Mouse (Mus musculus) CH12.LX (cell line): ENCODE data around the gene Prkce. TPM values are rescaled to one million over a fixed set of nuclear protein-coding genes. Genes with fewer than 3 reads are reported as not detected.

Experiments used
- DNase-seq: peaks from one replicate; pipeline ENCODE4 v3.0.0-alpha.2; 2013; ENCODE audit errors: extremely low read depth
- H3K27ac ChIP-seq: 2 replicates; pipeline ENCODE4 v1.5.1; 2012; ENCODE audit warnings: low read depth, mild to moderate bottlenecking, control low read depth, moderate library complexity; ENCODE audit not compliant: insufficient read depth
- H3K27me3 ChIP-seq: replicated peaks from 2 replicates; pipeline ENCODE3; 2012; ENCODE audit warnings: inconsistent platforms
- H3K36me3 ChIP-seq, 2 experiments: replicated peaks in 1 of 2; 2 replicates each; pipeline versions ENCODE3 to v1.6.1; 2012; ENCODE audit warnings: inconsistent platforms in 1 of 2, low read length in 1 of 2, mild to moderate bottlenecking in 1 of 2, mixed read lengths in 1 of 2, moderate library complexity in 1 of 2; ENCODE audit not compliant: control insufficient read depth in 1 of 2, insufficient read depth in 1 of 2
- H3K4me1 ChIP-seq, 2 experiments: 2 replicates each; pipeline ENCODE4 v1.6.1; 2012; ENCODE audit warnings: inconsistent platforms in 1 of 2, moderate library complexity in 1 of 2; ENCODE audit not compliant: insufficient read depth in 2 of 2, control insufficient read depth in 1 of 2
- H3K4me2 ChIP-seq: 2 replicates; pipeline ENCODE4 v1.6.1; 2012; ENCODE audit warnings: low read depth, mild to moderate bottlenecking, control low read depth; ENCODE audit not compliant: poor library complexity, insufficient read depth, severe bottlenecking
- H3K4me3 ChIP-seq, 3 experiments: fragments of 150-350 bp in 1 of 3; sonication (generic) in 1 of 3; replicated peaks in 1 of 3; 2 replicates each; pipeline versions ENCODE3 to v1.5.1; 2011 to 2012; ENCODE audit warnings: low read depth in 2 of 3, low read length in 2 of 3, mild to moderate bottlenecking in 2 of 3, moderate library complexity in 2 of 3, control low read depth in 1 of 3, improper control_type of control experiment in 1 of 3, inconsistent platforms in 1 of 3, mixed read lengths in 1 of 3; ENCODE audit not compliant: poor library complexity in 1 of 3
- H3K79me2 ChIP-seq: replicated peaks from 2 replicates; pipeline ENCODE4 v1.6.1; 2012; ENCODE audit warnings: mild to moderate bottlenecking, moderate library complexity; ENCODE audit not compliant: control insufficient read depth, poor library complexity, insufficient read depth, severe bottlenecking; ENCODE audit errors: extremely low read depth
- H3K9ac ChIP-seq: 2 replicates; pipeline ENCODE4 v1.6.1; 2012; ENCODE audit warnings: low read depth, mild to moderate bottlenecking, control low read depth, moderate library complexity; ENCODE audit not compliant: insufficient read depth
- H3K9me3 ChIP-seq: replicated peaks from 2 replicates; pipeline ENCODE3; 2012; ENCODE audit warnings: low read length, inconsistent platforms, mixed read lengths
- ELF1 ChIP-seq: IDR thresholded peaks from 2 replicates; pipeline ENCODE4 v1.6.1; 2014; ENCODE audit warnings: low read depth, mild to moderate bottlenecking, inconsistent platforms, low read length, improper control_type of control experiment
- ETS1 ChIP-seq: conservative IDR thresholded peaks from 2 replicates; pipeline ENCODE4 v1.6.1; 2012; ENCODE audit warnings: low read depth, mild to moderate bottlenecking, inconsistent platforms, low read length, improper control_type of control experiment, moderate library complexity
- HCFC1 ChIP-seq: IDR thresholded peaks from 2 replicates; pipeline ENCODE4 v1.6.1; 2012; ENCODE audit warnings: low read depth, mild to moderate bottlenecking, inconsistent platforms, low read length, improper control_type of control experiment
- JUND ChIP-seq: conservative IDR thresholded peaks from 2 replicates; pipeline ENCODE4 v1.6.1; 2011; ENCODE audit warnings: low read depth, low read length, improper control_type of control experiment
- KAT2A ChIP-seq: IDR thresholded peaks from 2 replicates; pipeline ENCODE4 v1.6.1; 2012; ENCODE audit warnings: low read length, improper control_type of control experiment, inconsistent platforms; ENCODE audit not compliant: insufficient replicate concordance
- MAFK ChIP-seq: IDR thresholded peaks from 2 replicates; pipeline ENCODE4 v1.6.1; 2011; ENCODE audit warnings: low read length, improper control_type of control experiment; ENCODE audit not compliant: insufficient replicate concordance
- MAZ ChIP-seq: IDR thresholded peaks from 2 replicates; pipeline ENCODE4 v1.6.1; 2012; ENCODE audit warnings: low read depth, mild to moderate bottlenecking, inconsistent platforms, low read length, improper control_type of control experiment, moderate library complexity
- NELFE ChIP-seq: IDR thresholded peaks from 2 replicates; pipeline ENCODE4 v1.6.1; 2011; ENCODE audit warnings: low read depth, low read length, improper control_type of control experiment
- PAX5 ChIP-seq: IDR thresholded peaks from 2 replicates; pipeline ENCODE4 v1.6.1; 2012; ENCODE audit warnings: low read length, inconsistent platforms, mixed read lengths
- POLR2A ChIP-seq: IDR thresholded peaks from 2 replicates; pipeline ENCODE4 v1.6.1; 2011; ENCODE audit warnings: low read depth, mild to moderate bottlenecking, improper control_type of control experiment, low read length
- POLR2AphosphoS2 ChIP-seq: IDR thresholded peaks from 2 replicates; pipeline ENCODE4 v1.6.1; 2011; ENCODE audit warnings: low read depth, low read length, improper control_type of control experiment
- RAD21 ChIP-seq: IDR thresholded peaks from 2 replicates; pipeline ENCODE4 v1.6.1; 2011; ENCODE audit warnings: low read depth, mild to moderate bottlenecking, low read length, improper control_type of control experiment, moderate library complexity
- SMC3 ChIP-seq: IDR thresholded peaks from 2 replicates; pipeline ENCODE4 v1.6.1; 2011; ENCODE audit warnings: low read depth, low read length, improper control_type of control experiment
- TCF12 ChIP-seq: IDR thresholded peaks from 2 replicates; pipeline ENCODE4 v1.6.1; 2014; ENCODE audit warnings: low read depth, mild to moderate bottlenecking, inconsistent platforms, low read length, improper control_type of control experiment
- UBTF ChIP-seq: IDR thresholded peaks from 2 replicates; pipeline ENCODE4 v1.6.1; 2012; ENCODE audit warnings: low read depth, mild to moderate bottlenecking, inconsistent platforms, low read length, improper control_type of control experiment, moderate library complexity
- USF2 ChIP-seq: conservative IDR thresholded peaks from 2 replicates; pipeline ENCODE4 v1.6.1; 2011; ENCODE audit warnings: low read depth, low read length, improper control_type of control experiment
- ZNF384 ChIP-seq: IDR thresholded peaks from 2 replicates; pipeline ENCODE4 v1.6.1; 2012; ENCODE audit warnings: low read depth, low read length, improper control_type of control experiment, inconsistent platforms
- dilution Hi-C: fragments of 300-500 bp; cut with MboI; formaldehyde crosslinking; loops from 2 replicates; pipeline ENCODE4 v1.14.3; 2020; ENCODE audit warnings: low sequenced_read_pairs; ENCODE audit not compliant: extremely low pct_unique_long_range_greater_than_20kb, extremely low pct_ligation_motif_present
- in situ Hi-C: fragments of 300-500 bp; cut with MboI; formaldehyde crosslinking; loops from 3 replicates; pipeline ENCODE4 v1.14.3; 2019; ENCODE audit warnings: low sequenced_read_pairs, low pct_ligation_motif_present, low pct_unique_long_range_greater_than_20kb, mixed read lengths
- polyA plus RNA-seq: library from polyadenylated mRNA; unstranded; fragments of >175 nt; gene quantifications from 2 replicates; pipeline ENCODE4 v1.2.1, GENCODE M21; 2012; ENCODE audit warnings: low read depth; ENCODE audit not compliant: insufficient read length
- total RNA-seq, 2 experiments: library from RNA; depleted of rRNA; stranded (reverse); fragments of 300-350 nt in 1 of 2; fragments of >200 nt in 1 of 2; gene quantifications; 2 replicates each; pipeline ENCODE4 v1.2.3; 2012 to 2014

Gene Prkce
- total and polyA plus RNA-seq, 3 experiments, result 4.1 to 13.2 (median 11.4) TPM

GRCm38 (mm10) chr17:86231741-86232179 lies 64.2 kb downstream of the Prkce start:
- TF ChIP-seq ETS1 (no peak), KAT2A (no peak), TCF12 (no peak), ELF1 (no peak), POLR2A (no peak), UBTF (no peak), HCFC1 (no peak), JUND (no peak), PAX5 (no peak), USF2 (no peak), MAFK (no peak)
- Histone ChIP-seq H3K27me3 (no peaks in the 10 kb centered on the region), H3K4me1 (peaks cover 20 to 37% of the 10 kb centered on the region in 2 experiments), H3K9me3 (peaks cover 3% of the 10 kb centered on the region), H3K79me2 (no peaks in the 10 kb centered on the region; the same call in 1 of the 2 replicates), H3K4me2 (no peak overlapping the region), H3K4me3 (no peak overlapping the region), H3K36me3 (peaks cover 3 to 58% of the 10 kb centered on the region in 2 experiments), H3K9ac (no peak overlapping the region), H3K27ac (no peak overlapping the region)
- in situ Hi-C loops, result no loop called here
- dilution Hi-C loops, result no loop called here
- DNase-seq, result no peak

- no peak overlapping the region for H3K4me2 ChIP-seq
- no peak overlapping the region for H3K4me3 ChIP-seq
- peaks cover 3% of the 10 kb centered on the region for H3K9me3 ChIP-seq
- TF ChIP-seq POLR2AphosphoS2, result no peak
- no peak for TF ChIP-seq NELFE
- no peak for TF ChIP-seq SMC3
- no peak for TF ChIP-seq ZNF384
- TF ChIP-seq UBTF, result no peak
- no peak for TF ChIP-seq MAZ
- no peak for TF ChIP-seq RAD21
- H3K36me3 ChIP-seq, result peaks cover 3 to 62% of the 10 kb centered on the region in 2 experiments
- H3K27me3 ChIP-seq, result no peaks in the 10 kb centered on the region
- in situ Hi-C loops, result no loop called here
- H3K4me1 ChIP-seq, result peaks cover 24 to 40% of the 10 kb centered on the region in 2 experiments
- H3K27ac ChIP-seq, result no peak overlapping the region
- dilution Hi-C loops, result no loop called here
- no peak for DNase-seq
- no peaks in the 10 kb centered on the region; the same call in 1 of the 2 replicates for H3K79me2 ChIP-seq
- H3K9ac ChIP-seq, result no peak overlapping the region
Measured at GRCm38 (mm10) chr17:86232248-86232647, 64.7 kb downstream of the Prkce start.
